Mouse (Mus musculus) E14TG2a.4 (cell line): ENCODE results near the gene Swt1.

Experiments
- CTCF ChIP-seq: conservative IDR thresholded peaks from 2 replicates; pipeline ENCODE4 v1.5.1; 2014; ENCODE audit warnings: low read length
- NANOG ChIP-seq: IDR thresholded peaks from 2 replicates; pipeline ENCODE4 v1.6.1; 2014; ENCODE audit warnings: borderline replicate concordance, low read length, mixed read lengths
- POU5F1 ChIP-seq: IDR thresholded peaks from 2 replicates; pipeline ENCODE4 v1.6.1; 2014; ENCODE audit warnings: low read length, borderline replicate concordance

DNA sequence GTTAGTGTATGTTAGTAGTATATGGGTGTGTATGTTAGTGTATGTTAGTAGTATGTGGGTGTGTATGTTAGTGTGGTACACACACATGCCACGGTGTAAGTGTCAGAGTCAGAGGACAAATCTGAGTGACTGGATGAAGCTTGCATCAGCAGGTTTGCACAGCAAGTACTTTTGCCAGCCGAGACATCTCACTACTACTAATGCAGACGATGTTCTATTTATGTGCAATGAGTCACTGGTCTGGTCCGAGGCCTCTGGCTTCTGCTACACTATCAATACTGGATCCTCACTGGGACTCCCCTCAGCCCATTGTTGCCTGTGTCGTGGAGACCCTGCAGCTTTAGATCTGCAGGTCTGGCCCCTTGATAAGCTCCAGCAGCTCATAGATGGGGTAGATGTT, 56.7 kb downstream of the Swt1 start:
- no peak for TF ChIP-seq CTCF
- TF ChIP-seq NANOG = no peak
- TF ChIP-seq POU5F1 = no peak
